Mouse (Mus musculus) embryonic facial prominence, embryonic 11.5 days (tissue): ENCODE data around the gene Rcn2. TPM values are rescaled to one million over a fixed set of nuclear protein-coding genes. Genes with fewer than 3 reads are reported as not detected.

Source experiments
- ATAC-seq: fragments of 200-750 bp; cut with Nextera tagmentation; replicated peaks from 2 replicates; pipeline ENCODE4 v1.8.0; 2017; ENCODE audit warnings: low read depth; ENCODE audit not compliant: insufficient number of reproducible peaks, low FRiP score, low TSS enrichment
- DNase-seq: peaks from one replicate; pipeline ENCODE4 v3.0.0-alpha.2; 2015; ENCODE audit warnings: low spot score
- H3K27ac ChIP-seq: fragments of 300-500 bp; sonication (generic); replicated peaks from 2 replicates; pipeline ENCODE4 v1.5.1; 2014; ENCODE audit warnings: mild to moderate bottlenecking, low read depth, low read length, control low read depth
- H3K27me3 ChIP-seq: fragments of 300-500 bp; sonication (generic); 2 replicates; pipeline ENCODE4 v1.6.1; 2014; ENCODE audit warnings: mild to moderate bottlenecking, low read length, moderate library complexity, mixed read lengths; ENCODE audit not compliant: control insufficient read depth, insufficient read depth
- H3K36me3 ChIP-seq: fragments of 300-500 bp; sonication (generic); replicated peaks from 2 replicates; pipeline ENCODE4 v1.6.1; 2014; ENCODE audit warnings: low read depth, mild to moderate bottlenecking, low read length, moderate library complexity, mixed read lengths; ENCODE audit not compliant: control insufficient read depth, insufficient read depth
- H3K4me1 ChIP-seq: fragments of 300-500 bp; sonication (generic); 2 replicates; pipeline ENCODE4 v1.6.1; 2014; ENCODE audit warnings: low read length, mixed read lengths; ENCODE audit not compliant: control insufficient read depth, insufficient read depth
- H3K4me2 ChIP-seq: fragments of 300-500 bp; sonication (generic); 2 replicates; pipeline ENCODE4 v1.6.1; 2014; ENCODE audit warnings: low read depth, mild to moderate bottlenecking, control low read depth, low read length, moderate library complexity
- H3K4me3 ChIP-seq: fragments of 300-500 bp; sonication (generic); 2 replicates; pipeline ENCODE4 v1.5.1; 2014; ENCODE audit warnings: low read depth, low read length, control low read depth
- H3K9ac ChIP-seq: fragments of 300-500 bp; sonication (generic); replicated peaks from 2 replicates; pipeline ENCODE4 v1.6.1; 2014; ENCODE audit warnings: mild to moderate bottlenecking, control low read depth, low read length
- H3K9me3 ChIP-seq: fragments of 300-500 bp; sonication (generic); replicated peaks from 2 replicates; pipeline ENCODE4 v1.6.1; 2016; ENCODE audit warnings: mild to moderate bottlenecking, low read length, inconsistent platforms, mixed read lengths; ENCODE audit not compliant: control insufficient read depth
- WGBS: fragments of 180-500 bp; shearing (Covaris S2); extraction: QIAGEN DNeasy Blood & Tissue Kit; methylation state at CpG from one replicate; pipeline ENCODE4 v1.1.7; 2014; 5-methylcytosine and 5-hydroxymethylcytosine counted together
- polyA plus RNA-seq: library from polyadenylated mRNA; unstranded; fragments of >200 nt; fragmentation: Nextera tagmentation; extraction: Ambion mirVana; gene quantifications from 2 replicates; pipeline ENCODE4 v1.2.1, GENCODE M21; 2014

Rcn2 gene
- polyA plus RNA-seq, 1 experiment from 2014 or later = 370 TPM

DNA sequence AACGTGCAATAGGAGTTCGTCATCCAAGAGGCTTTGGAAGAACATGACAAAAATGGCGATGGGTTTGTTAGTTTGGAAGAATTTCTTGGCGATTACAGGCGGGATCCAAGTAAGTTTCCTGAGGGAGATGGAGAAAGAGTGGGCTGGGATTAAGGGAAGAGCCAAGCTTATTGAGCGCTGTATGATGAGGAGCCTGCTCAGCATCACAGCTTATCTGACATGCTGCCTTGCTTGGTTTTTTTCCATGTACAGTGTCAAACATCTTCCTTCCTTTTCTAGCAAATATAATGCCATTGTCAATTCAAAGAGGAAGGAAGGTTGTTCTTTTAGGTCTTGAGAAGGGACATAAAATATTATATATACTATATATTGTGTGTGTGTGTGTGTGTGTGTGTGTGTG lies 14.5 kb downstream of the Rcn2 start:
- Histone ChIP-seq H3K36me3 (peaks cover 5% of the 10 kb centered on the region), H3K27ac (no peak overlapping the region), H3K4me1 (no peaks in the 10 kb centered on the region), H3K9me3 (no peaks in the 10 kb centered on the region), H3K9ac (no peak overlapping the region), H3K4me3 (no peak overlapping the region), H3K27me3 (no peaks in the 10 kb centered on the region), H3K4me2 (no peak overlapping the region)
- DNase-seq = no peak
- 91% methylated on average over 6 of the region's 6 CpGs for WGBS
- no peak for ATAC-seq

DNA sequence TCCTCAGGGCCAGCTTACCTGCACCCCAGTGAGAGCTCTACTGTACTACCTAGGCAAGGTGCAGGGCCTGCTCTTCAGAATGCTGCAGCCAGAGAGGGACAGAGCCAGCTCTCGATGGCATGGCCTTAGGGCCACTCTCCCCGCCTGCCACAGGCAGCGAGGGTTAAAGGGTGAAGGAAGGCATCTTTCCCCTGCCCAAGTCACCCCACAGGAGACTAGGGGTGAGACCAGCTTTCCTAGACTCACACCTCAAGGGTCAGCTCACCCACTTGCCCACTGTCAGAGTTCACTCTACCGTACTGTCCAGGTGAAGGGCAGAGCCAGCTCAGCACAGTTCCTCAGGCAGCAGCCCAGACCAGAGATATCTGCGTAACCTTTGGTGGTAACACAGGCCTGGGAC lies 20.7 kb downstream of the Rcn2 start:
- H3K4me3 ChIP-seq = no peak overlapping the region
- ATAC-seq (no peak), DNase-seq (no peak)
- H3K27me3 ChIP-seq = no peaks in the 10 kb centered on the region
- 95% methylated on average over 5 of the region's 5 CpGs for WGBS
- no peaks in the 10 kb centered on the region for H3K9me3 ChIP-seq
- no peak overlapping the region for H3K9ac ChIP-seq
- peaks cover 10% of the 10 kb centered on the region for H3K36me3 ChIP-seq
- H3K4me2 ChIP-seq = no peak overlapping the region
- no peaks in the 10 kb centered on the region for H3K4me1 ChIP-seq
- no peak overlapping the region for H3K27ac ChIP-seq

DNA sequence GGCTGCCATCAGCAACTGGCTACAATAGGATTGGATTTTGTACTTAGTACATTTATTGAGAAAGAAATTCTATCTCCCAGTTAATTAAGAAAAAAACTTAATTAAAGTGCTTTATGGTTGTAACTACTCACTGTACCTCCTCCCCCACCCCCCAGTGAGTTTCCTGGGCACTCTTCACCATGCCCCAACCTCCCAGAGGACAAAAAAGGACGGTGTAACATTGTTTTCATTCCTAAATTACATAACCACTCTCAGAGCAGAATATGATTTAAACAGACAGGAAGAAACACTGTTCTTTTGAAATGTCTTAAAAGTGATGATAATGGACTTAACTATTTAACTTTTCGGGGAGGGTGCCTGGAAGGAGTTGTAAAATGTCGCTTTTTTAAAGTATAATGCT lies 23.4 kb downstream of the Rcn2 start:
- ATAC-seq (no peak), DNase-seq (no peak)
- Histone ChIP-seq H3K36me3 (peaks cover 13% of the 10 kb centered on the region), H3K4me1 (no peaks in the 10 kb centered on the region), H3K27me3 (no peaks in the 10 kb centered on the region), H3K27ac (no peak overlapping the region), H3K4me2 (no peak overlapping the region), H3K4me3 (no peak overlapping the region), H3K9me3 (no peaks in the 10 kb centered on the region), H3K9ac (no peak overlapping the region)
- WGBS = 72% methylated on average over 3 of the region's 3 CpGs

DNA sequence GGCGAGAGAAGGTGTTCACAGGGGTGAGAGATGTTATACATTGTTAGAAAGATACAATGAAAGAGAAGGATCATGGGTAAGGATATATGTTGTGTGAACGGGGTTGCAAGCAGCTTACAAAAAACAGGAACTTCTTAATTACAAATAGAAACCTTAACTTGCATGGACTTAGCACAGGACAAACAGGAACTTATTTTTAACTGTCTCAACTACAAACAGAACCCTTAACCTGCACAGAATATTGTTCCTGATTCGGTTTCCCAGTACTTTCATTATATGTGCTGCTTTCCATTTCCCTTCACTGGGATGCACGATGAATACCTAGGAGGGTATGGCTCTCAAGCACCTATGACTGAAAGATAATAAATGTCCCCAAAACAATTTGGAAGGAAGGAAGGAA lies 26.3 kb downstream of the Rcn2 start:
- no peak for ATAC-seq
- no peaks in the 10 kb centered on the region for H3K4me1 ChIP-seq
- no peak overlapping the region for H3K4me3 ChIP-seq
- no peak overlapping the region for H3K9ac ChIP-seq
- H3K27ac ChIP-seq = no peak overlapping the region
- peaks cover 5% of the 10 kb centered on the region for H3K36me3 ChIP-seq
- H3K9me3 ChIP-seq = no peaks in the 10 kb centered on the region
- DNase-seq = no peak
- WGBS = 84% methylated on average over 4 of the region's 4 CpGs
- H3K4me2 ChIP-seq = no peak overlapping the region
- no peaks in the 10 kb centered on the region for H3K27me3 ChIP-seq

DNA sequence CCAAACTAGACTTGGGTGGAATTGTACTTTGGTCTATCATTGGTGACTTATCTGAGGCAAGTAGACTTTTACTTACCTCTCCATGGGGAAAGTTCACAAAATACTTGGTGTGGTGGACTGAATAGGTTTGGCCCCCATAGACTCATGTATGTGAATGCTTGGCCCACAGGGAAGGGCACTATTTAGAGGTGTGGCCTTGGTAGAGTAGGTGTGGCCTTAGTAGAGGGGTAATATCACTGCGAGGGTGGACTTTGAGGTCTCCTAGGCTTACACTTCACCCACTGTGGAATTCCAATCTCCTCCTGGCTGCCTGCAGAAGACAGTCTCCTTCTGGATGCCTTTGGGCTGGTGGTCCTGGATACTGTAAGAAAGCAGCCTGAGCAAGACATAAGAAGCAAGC lies 27.0 kb downstream of the Rcn2 start:
- H3K4me3 ChIP-seq = no peak overlapping the region
- no peaks in the 10 kb centered on the region for H3K27me3 ChIP-seq
- no peak for DNase-seq
- no peaks in the 10 kb centered on the region for H3K4me1 ChIP-seq
- no peak for ATAC-seq
- peaks cover 5% of the 10 kb centered on the region for H3K36me3 ChIP-seq
- WGBS = 96% methylated on average over 1 of the region's 1 CpGs
- no peak overlapping the region for H3K9ac ChIP-seq
- H3K9me3 ChIP-seq = no peaks in the 10 kb centered on the region
- H3K4me2 ChIP-seq = no peak overlapping the region
- H3K27ac ChIP-seq = no peak overlapping the region

DNA sequence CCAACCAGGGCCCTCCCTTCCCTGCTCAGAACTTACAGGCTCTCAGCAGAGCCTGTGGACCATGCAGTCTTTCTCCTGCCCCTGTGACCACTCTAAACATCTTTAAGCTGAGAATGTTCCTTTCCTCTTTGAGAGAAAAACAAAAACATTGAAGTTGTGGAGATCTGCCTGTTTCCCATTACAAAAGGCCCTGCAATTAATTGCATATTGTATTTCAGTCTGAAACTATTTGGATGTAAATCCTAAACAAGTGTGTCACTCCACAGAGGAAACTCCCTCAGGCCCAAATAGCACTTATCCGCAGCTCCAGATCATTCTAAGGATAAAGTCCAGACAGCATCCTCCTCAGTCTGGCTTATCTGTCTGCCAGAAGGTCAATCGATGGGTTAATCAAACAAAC lies 31.2 kb downstream of the Rcn2 start:
- Histone ChIP-seq H3K27me3 (no peaks in the 10 kb centered on the region), H3K9ac (no peak overlapping the region), H3K4me3 (no peak overlapping the region), H3K9me3 (no peaks in the 10 kb centered on the region), H3K27ac (no peak overlapping the region), H3K4me2 (no peak overlapping the region), H3K4me1 (no peaks in the 10 kb centered on the region), H3K36me3 (peaks cover 5% of the 10 kb centered on the region)
- WGBS = 49% methylated on average over 2 of the region's 2 CpGs
- DNase-seq (no peak), ATAC-seq (no peak)

DNA sequence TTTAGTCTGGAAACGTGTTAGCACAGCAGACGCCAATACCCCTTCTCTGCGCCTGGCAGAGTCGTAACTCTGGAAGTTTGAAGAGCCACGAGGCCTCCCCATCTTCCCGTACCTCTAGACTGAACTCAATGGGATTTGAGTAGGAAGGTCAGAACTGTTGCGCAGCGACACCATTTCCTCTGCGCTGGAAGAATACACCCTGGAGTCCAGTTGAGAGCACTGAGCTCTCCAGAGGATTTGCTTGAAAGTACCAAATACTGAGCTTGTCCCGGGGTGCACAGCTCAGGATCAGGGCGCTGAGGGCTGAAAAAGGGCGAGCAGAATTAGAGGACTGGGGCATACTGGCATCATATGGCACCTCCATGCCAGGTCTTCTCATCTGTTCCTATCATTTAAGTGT lies 33.2 kb downstream of the Rcn2 start:
- no peaks in the 10 kb centered on the region for H3K27me3 ChIP-seq
- no peak overlapping the region for H3K9ac ChIP-seq
- no peaks in the 10 kb centered on the region; the same call in 1 of the 2 replicates for H3K36me3 ChIP-seq
- 76% methylated on average over 12 of the region's 12 CpGs for WGBS
- H3K9me3 ChIP-seq = no peaks in the 10 kb centered on the region
- ATAC-seq (0 out of 2 replicates have a peak, but pooled peaks have one; percentile 20), DNase-seq (no peak)
- H3K4me1 ChIP-seq = no peaks in the 10 kb centered on the region
- no peak overlapping the region for H3K27ac ChIP-seq
- H3K4me2 ChIP-seq = no peak overlapping the region
- H3K4me3 ChIP-seq = no peak overlapping the region

DNA sequence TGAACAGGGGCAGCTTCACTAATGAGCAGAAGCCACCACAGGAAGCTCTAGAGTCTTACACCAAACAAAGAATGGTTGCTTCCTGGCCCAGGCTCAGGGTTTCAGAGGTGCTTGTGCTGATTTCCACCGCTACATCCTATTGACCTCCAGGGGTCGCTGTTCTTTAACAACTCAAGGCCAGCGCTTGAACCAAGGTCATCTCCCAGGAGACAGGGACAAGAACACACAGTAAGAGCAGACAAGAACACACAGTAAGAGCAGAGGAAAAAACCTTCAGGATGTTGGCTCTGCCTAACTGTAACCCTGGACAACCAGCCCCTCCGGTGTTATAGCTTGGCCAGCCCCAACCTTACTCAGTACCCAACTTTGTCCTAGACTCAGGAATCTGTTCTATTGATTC lies 33.6 kb downstream of the Rcn2 start:
- Histone ChIP-seq H3K9me3 (no peaks in the 10 kb centered on the region), H3K27me3 (no peaks in the 10 kb centered on the region), H3K27ac (no peak overlapping the region), H3K36me3 (no peaks in the 10 kb centered on the region; the same call in 1 of the 2 replicates), H3K4me3 (no peak overlapping the region), H3K9ac (no peak overlapping the region), H3K4me2 (no peak overlapping the region), H3K4me1 (no peaks in the 10 kb centered on the region)
- ATAC-seq = 0 out of 2 replicates have a peak, but pooled peaks have one; percentile 55
- peak; percentile 85 for DNase-seq
- WGBS = 5% methylated on average over 4 of the region's 4 CpGs
